Mouse (Mus musculus): ENCODE results near the gene Ino80.
A peak's percentile ranks its signal among the peaks of the same experiment; 100 is the strongest.

- TF ChIP-seq CTCF (IDR thresholded peaks at IDR 0.05; ENCODE audit: low read depth, low read length) (peak; percentile 55; the same call in 1 of the 2 replicates), POLR2A (IDR thresholded peaks at IDR 0.05; ENCODE audit: borderline replicate concordance, low read depth, low read length) (no peak)
Observed at GRCm38 (mm10) chr2:119507108-119507507, 29.6 kb upstream of the Ino80 start.
